Mouse (Mus musculus) liver, embryonic 14.5 days (tissue): ENCODE data around the gene Hdac9. TPM values are rescaled to one million over a fixed set of nuclear protein-coding genes. Genes with fewer than 3 reads are reported as not detected.

Experiments
- ATAC-seq: fragments of 200-750 bp; cut with Nextera tagmentation; 2 replicates; pipeline ENCODE4 v1.8.0; 2017; ENCODE audit warnings: moderate number of reproducible peaks, mild to moderate bottlenecking, moderate library complexity; ENCODE audit not compliant: insufficient read depth
- DNase-seq, 3 experiments: peaks; one replicate each; pipeline ENCODE4 v3.0.0-alpha.2; 2012 to 2013; ENCODE audit warnings: low read depth in 3 of 3, low spot score in 3 of 3
- H3K27ac ChIP-seq: fragments of 300-500 bp; sonication (generic); 2 replicates; pipeline ENCODE4 v1.5.1; 2014; ENCODE audit warnings: moderate library complexity, mild to moderate bottlenecking, control low read depth, inconsistent platforms
- H3K27me3 ChIP-seq: fragments of 300-500 bp; sonication (generic); 2 replicates; pipeline ENCODE4 v1.6.1; 2014; ENCODE audit warnings: mild to moderate bottlenecking, low read length, moderate library complexity; ENCODE audit not compliant: control insufficient read depth, insufficient read depth
- H3K36me3 ChIP-seq: fragments of 300-500 bp; sonication (generic); replicated peaks from 2 replicates; pipeline ENCODE4 v1.6.1; 2014; ENCODE audit warnings: low read depth; ENCODE audit not compliant: control insufficient read depth, insufficient read depth
- H3K4me1 ChIP-seq, 2 experiments: fragments of 200-500 bp in 1 of 2; fragments of 300-500 bp in 1 of 2; sonication (generic) in 1 of 2; replicated peaks; 2 replicates each; pipeline ENCODE4 v1.6.1; 2012 to 2014; ENCODE audit warnings: antibody characterized with exemption in 1 of 2, inconsistent platforms in 1 of 2, low read length in 1 of 2; ENCODE audit not compliant: control insufficient read depth in 2 of 2, insufficient read depth in 2 of 2
- H3K4me2 ChIP-seq: fragments of 300-500 bp; sonication (generic); 2 replicates; pipeline ENCODE4 v1.6.1; 2014; ENCODE audit warnings: low read depth, mild to moderate bottlenecking, control low read depth, moderate library complexity
- H3K4me3 ChIP-seq, 2 experiments: fragments of 200-500 bp in 1 of 2; fragments of 300-500 bp in 1 of 2; sonication (generic) in 1 of 2; 2 replicates each; pipeline ENCODE4 v1.5.1; 2012 to 2014; ENCODE audit warnings: low read depth in 2 of 2, low read length in 2 of 2, mild to moderate bottlenecking in 2 of 2, control low read depth in 1 of 2, inconsistent platforms in 1 of 2, moderate library complexity in 1 of 2; ENCODE audit not compliant: insufficient read depth in 1 of 2
- H3K9ac ChIP-seq: fragments of 300-500 bp; sonication (generic); replicated peaks from 2 replicates; pipeline ENCODE4 v1.6.1; 2014; ENCODE audit warnings: mild to moderate bottlenecking, control low read depth, moderate library complexity
- H3K9me3 ChIP-seq: fragments of 300-500 bp; sonication (generic); 2 replicates; pipeline ENCODE4 v1.6.1; 2016; ENCODE audit warnings: low read length, mixed read lengths; ENCODE audit not compliant: control insufficient read depth
- CTCF ChIP-seq: IDR thresholded peaks from 2 replicates; pipeline ENCODE4 v1.5.1; 2016; ENCODE audit warnings: antibody characterized with exemption, low read depth, control low read depth
- EP300 ChIP-seq: IDR thresholded peaks from 2 replicates; pipeline ENCODE4 v1.6.1; 2016; ENCODE audit warnings: antibody characterized with exemption, low read depth
- WGBS: fragments of 180-500 bp; shearing (Covaris S2); extraction: QIAGEN DNeasy Blood & Tissue Kit; methylation state at CpG from one replicate; pipeline ENCODE4 v1.1.7; 2014; ENCODE audit not compliant: insufficient replicate concordance; 5-methylcytosine and 5-hydroxymethylcytosine counted together
- polyA plus RNA-seq, 2 experiments: library from polyadenylated mRNA; depleted of rRNA in 1 of 2; stranded (reverse) in 1 of 2; unstranded in 1 of 2; fragments of >200 nt; fragmentation: Nextera tagmentation in 1 of 2; extraction: Ambion mirVana in 1 of 2; gene quantifications; 2 replicates each; pipeline versions ENCODE4 v1.2.1 to v1.2.3; 2012 to 2014

Gene Hdac9
- polyA plus RNA-seq, 2 experiments = 1.3 to 1.4 TPM

DNA sequence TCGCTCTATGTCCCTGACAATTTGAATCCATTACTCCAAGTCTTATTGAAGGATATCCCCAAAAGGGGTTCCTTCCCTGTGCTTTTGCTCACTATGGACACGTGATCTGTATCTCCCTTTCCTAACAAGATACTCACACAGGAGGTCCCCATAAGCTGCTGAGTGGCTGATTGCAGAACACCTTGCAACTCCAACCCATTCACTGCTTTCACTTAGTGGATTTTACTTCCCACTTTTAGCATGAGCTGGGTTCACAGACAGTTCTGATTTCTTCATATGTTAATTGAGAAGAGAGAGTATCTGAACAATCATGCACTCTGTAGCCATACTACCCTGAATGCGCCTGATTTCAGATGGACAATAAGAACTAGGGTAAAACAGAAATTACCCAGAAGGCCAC is 740.1 kb downstream of the Hdac9 start:
- H3K4me2 ChIP-seq = no peak overlapping the region
- no peaks in the 10 kb centered on the region for H3K9me3 ChIP-seq
- H3K27ac ChIP-seq = no peak overlapping the region
- no peak overlapping the region for H3K9ac ChIP-seq
- TF ChIP-seq EP300 = no peak
- TF ChIP-seq CTCF = no peak
- WGBS = 57% methylated on average over 3 of the region's 3 CpGs
- H3K4me1 ChIP-seq = no peaks in the 10 kb centered on the region
- ATAC-seq (no peak), DNase-seq (no peak)
- H3K36me3 ChIP-seq = no peaks in the 10 kb centered on the region
- no peaks in the 10 kb centered on the region for H3K27me3 ChIP-seq
- H3K4me3 ChIP-seq = no peak overlapping the region

DNA sequence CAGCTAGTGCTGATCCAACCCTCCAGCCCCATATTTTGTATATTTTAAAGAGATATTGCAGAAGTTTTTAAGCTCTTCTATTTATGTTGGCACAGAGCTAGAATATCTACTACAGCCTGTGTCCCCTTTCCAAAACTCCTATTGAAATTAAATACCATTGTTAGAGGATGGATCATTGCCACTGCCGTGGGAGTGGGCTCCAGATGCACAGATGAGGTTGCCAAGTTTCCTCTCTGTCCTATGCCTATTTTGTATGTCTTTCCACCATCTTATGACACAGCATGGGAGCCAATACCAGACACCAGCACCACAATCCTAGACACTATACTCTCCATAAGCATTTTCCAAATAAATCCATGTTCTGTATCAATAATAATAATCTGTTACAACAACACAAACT is 743.9 kb downstream of the Hdac9 start:
- Histone ChIP-seq H3K27ac (no peak overlapping the region), H3K27me3 (no peaks in the 10 kb centered on the region), H3K9ac (no peak overlapping the region), H3K4me1 (no peaks in the 10 kb centered on the region), H3K9me3 (no peaks in the 10 kb centered on the region), H3K4me3 (no peak overlapping the region), H3K36me3 (no peaks in the 10 kb centered on the region), H3K4me2 (no peak overlapping the region)
- ATAC-seq (no peak), DNase-seq (no peak)
- 37% methylated on average over 1 of the region's 1 CpGs for WGBS
- TF ChIP-seq EP300 (no peak), CTCF (no peak)

DNA sequence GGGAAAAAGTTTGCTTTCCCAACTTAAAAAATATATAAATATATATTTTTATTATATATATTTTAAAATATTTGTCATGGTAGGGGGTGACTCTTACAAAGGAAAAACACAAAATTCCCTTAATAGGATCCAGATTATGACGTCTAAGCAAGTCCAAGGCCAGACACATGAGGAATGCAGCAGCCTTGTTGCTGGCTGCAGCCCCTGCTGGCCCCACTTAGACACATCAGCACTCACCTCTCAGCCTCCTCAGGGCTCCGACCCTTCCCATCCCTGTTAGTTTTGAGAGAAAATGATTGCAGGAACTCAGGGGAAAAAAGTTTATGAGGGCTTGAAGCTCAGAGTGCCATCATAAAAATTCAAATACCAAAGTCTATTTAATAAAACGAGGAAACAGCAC is 746.3 kb downstream of the Hdac9 start:
- Histone ChIP-seq H3K36me3 (no peaks in the 10 kb centered on the region), H3K27me3 (no peaks in the 10 kb centered on the region), H3K27ac (no peak overlapping the region), H3K4me3 (no peak overlapping the region), H3K4me1 (no peaks in the 10 kb centered on the region), H3K4me2 (no peak overlapping the region), H3K9me3 (no peaks in the 10 kb centered on the region), H3K9ac (no peak overlapping the region)
- ATAC-seq (no peak), DNase-seq (no peak)
- 47% methylated on average over 3 of the region's 3 CpGs for WGBS
- TF ChIP-seq EP300 (no peak), CTCF (no peak)

DNA sequence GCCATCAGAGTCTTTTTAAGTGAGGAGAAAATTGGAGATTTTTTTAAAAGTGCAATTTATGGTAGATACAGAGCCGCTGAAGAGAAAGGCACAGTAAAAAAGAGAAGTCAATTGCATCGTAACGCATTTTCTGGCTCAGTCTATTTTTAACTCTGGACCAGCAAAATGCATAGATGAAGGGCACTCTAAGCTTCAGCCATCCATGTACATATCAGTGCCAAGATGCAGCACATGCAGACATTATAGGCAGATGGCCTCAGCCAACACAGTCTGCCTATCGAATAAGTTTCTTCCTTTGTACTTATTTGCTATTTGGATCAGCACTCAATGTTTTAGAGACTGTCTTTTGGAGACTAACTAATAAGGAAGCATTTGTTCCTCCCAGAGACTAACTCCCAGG is 751.2 kb downstream of the Hdac9 start:
- Histone ChIP-seq H3K36me3 (no peaks in the 10 kb centered on the region), H3K27me3 (no peaks in the 10 kb centered on the region), H3K27ac (no peak overlapping the region), H3K4me1 (no peaks in the 10 kb centered on the region), H3K9ac (no peak overlapping the region), H3K4me3 (no peak overlapping the region), H3K9me3 (no peaks in the 10 kb centered on the region), H3K4me2 (no peak overlapping the region)
- 49% methylated on average over 4 of the region's 4 CpGs for WGBS
- DNase-seq (no peak), ATAC-seq (no peak)
- TF ChIP-seq CTCF (no peak), EP300 (no peak)

DNA sequence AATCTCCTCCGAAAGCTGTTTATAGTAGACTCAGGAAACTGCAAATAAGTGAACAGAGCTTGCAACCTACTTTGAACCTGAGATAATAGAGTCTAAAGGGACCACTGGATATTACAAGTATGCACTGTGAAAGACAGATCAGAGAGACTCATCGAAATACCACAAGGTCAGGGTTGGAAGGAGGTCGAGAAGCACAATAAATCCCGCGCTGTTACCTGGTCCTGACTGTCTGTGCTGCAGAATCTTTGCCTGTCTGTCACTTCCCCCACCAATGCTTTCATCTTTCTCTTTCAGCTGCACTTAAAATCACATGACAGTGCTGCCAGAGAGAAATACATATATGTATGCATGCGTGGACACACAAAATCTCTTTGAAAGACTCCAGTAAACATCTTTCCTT is 760.6 kb downstream of the Hdac9 start:
- no peaks in the 10 kb centered on the region for H3K27me3 ChIP-seq
- H3K4me3 ChIP-seq = no peak overlapping the region
- WGBS = 65% methylated on average over 6 of the region's 6 CpGs
- no peak overlapping the region for H3K27ac ChIP-seq
- no peak for DNase-seq
- no peaks in the 10 kb centered on the region for H3K4me1 ChIP-seq
- no peak overlapping the region for H3K9ac ChIP-seq
- no peaks in the 10 kb centered on the region for H3K9me3 ChIP-seq
- ATAC-seq = no peak
- TF ChIP-seq CTCF (no peak), EP300 (no peak)
- H3K4me2 ChIP-seq = no peak overlapping the region
- no peaks in the 10 kb centered on the region for H3K36me3 ChIP-seq

DNA sequence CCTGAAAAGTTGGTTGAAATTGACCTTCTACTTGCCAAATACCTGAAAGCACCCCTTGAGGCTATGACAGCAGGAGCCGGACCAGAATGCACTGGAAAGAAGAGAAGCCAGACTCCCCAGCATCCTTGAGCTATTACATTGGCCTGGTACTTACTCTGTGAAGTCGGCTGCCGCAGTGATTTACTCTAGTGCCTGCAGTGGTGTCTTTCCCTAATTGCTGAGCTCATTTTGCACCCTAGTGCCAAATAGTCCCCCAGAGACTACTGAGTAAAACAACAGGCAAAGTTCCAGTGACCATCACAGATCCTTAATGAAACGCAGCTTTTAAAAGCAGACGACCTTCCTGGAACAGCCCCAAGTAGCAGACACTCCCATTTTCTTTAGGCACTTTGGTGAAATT is 761.2 kb downstream of the Hdac9 start:
- no peak for DNase-seq

More for the DNA sequence above, 761.2 kb downstream of the Hdac9 start:
- ATAC-seq = no peak
- Histone ChIP-seq H3K9ac (no peak overlapping the region), H3K4me2 (no peak overlapping the region), H3K27ac (no peak overlapping the region), H3K4me1 (no peaks in the 10 kb centered on the region), H3K4me3 (no peak overlapping the region), H3K27me3 (no peaks in the 10 kb centered on the region), H3K9me3 (no peaks in the 10 kb centered on the region), H3K36me3 (no peaks in the 10 kb centered on the region)
- no peak for TF ChIP-seq EP300
- no peak for TF ChIP-seq CTCF
- 48% methylated on average over 5 of the region's 5 CpGs for WGBS
